Mouse (Mus musculus) forebrain, postnatal 0 days (tissue): ENCODE measurements around the gene B4gat1. TPM values are rescaled to one million over a fixed set of nuclear protein-coding genes. Genes with fewer than 3 reads are reported as not detected.

Experiments used
- ATAC-seq: fragments of 200-750 bp; cut with Nextera tagmentation; 2 replicates; pipeline ENCODE4 v1.8.0; 2017; ENCODE audit warnings: mild to moderate bottlenecking, moderate library complexity
- DNase-seq: peaks from one replicate; pipeline ENCODE4 v3.0.0-alpha.2; 2015
- H3K27ac ChIP-seq: fragments of 300-500 bp; sonication (generic); 2 replicates; pipeline ENCODE4 v1.5.1; 2014; ENCODE audit warnings: low read depth, mild to moderate bottlenecking, antibody characterized with exemption, low read length, moderate library complexity, mixed read lengths
- H3K27me3 ChIP-seq: fragments of 300-500 bp; sonication (generic); 2 replicates; pipeline ENCODE4 v1.6.1; 2014; ENCODE audit warnings: mild to moderate bottlenecking, low read length, mixed read lengths; ENCODE audit not compliant: insufficient read depth
- H3K36me3 ChIP-seq: fragments of 300-500 bp; sonication (generic); 2 replicates; pipeline ENCODE4 v1.6.1; 2014; ENCODE audit warnings: mild to moderate bottlenecking, moderate library complexity; ENCODE audit not compliant: insufficient read depth
- H3K4me1 ChIP-seq: fragments of 300-500 bp; sonication (generic); 2 replicates; pipeline ENCODE4 v1.6.1; 2014; ENCODE audit warnings: antibody characterized with exemption; ENCODE audit not compliant: insufficient read depth
- H3K4me2 ChIP-seq: fragments of 300-500 bp; sonication (generic); 2 replicates; pipeline ENCODE4 v1.6.1; 2014; ENCODE audit warnings: low read depth, mild to moderate bottlenecking, moderate library complexity
- H3K4me3 ChIP-seq: fragments of 300-500 bp; sonication (generic); 2 replicates; pipeline ENCODE4 v1.5.1; 2014; ENCODE audit warnings: low read depth, low read length, mixed read lengths
- H3K9ac ChIP-seq: fragments of 300-500 bp; sonication (generic); 2 replicates; pipeline ENCODE4 v1.6.1; 2014; ENCODE audit warnings: mild to moderate bottlenecking
- H3K9me3 ChIP-seq: fragments of 300-500 bp; sonication (generic); 2 replicates; pipeline ENCODE4 v1.6.1; 2016; ENCODE audit warnings: low read length
- CTCF ChIP-seq: sonication (generic); IDR thresholded peaks from 2 replicates; pipeline ENCODE4 v1.5.1; 2016; ENCODE audit warnings: antibody characterized with exemption, control low read depth, low read depth
- WGBS: fragments of 180-500 bp; shearing (Covaris S2); extraction: QIAGEN DNeasy Blood & Tissue Kit; methylation state at CpG from one replicate; pipeline ENCODE4 v1.1.7; 2014; 5-methylcytosine and 5-hydroxymethylcytosine counted together
- polyA plus RNA-seq: library from polyadenylated mRNA; unstranded; fragments of >200 nt; fragmentation: Nextera tagmentation; extraction: Ambion mirVana; gene quantifications from 2 replicates; pipeline ENCODE4 v1.2.1, GENCODE M21; 2015
- total RNA-seq: library from RNA; depleted of rRNA; stranded (reverse); fragments of >200 nt; gene quantifications from 2 replicates; pipeline ENCODE4 v1.2.3, GENCODE M21; 2014

The B4gat1 gene
- total and polyA plus RNA-seq, 2 experiments from 2014 or later: 111 to 128 TPM

GRCm38 (mm10) chr19:5041588-5041987 lies 3.0 kb downstream of the B4gat1 start:
- TF ChIP-seq CTCF: no peak
- Histone ChIP-seq H3K9ac (peak overlapping the region; percentile 76), H3K27me3 (no peaks in the 10 kb centered on the region), H3K9me3 (no peaks in the 10 kb centered on the region), H3K4me3 (peak overlapping the region; percentile 81), H3K4me1 (0 out of 2 replicates have a peak, but pooled peaks cover 15% of the 10 kb centered on the region), H3K36me3 (peaks cover 27% of the 10 kb centered on the region; the same call in 1 of the 2 replicates), H3K4me2 (peak overlapping the region; percentile 93), H3K27ac (peak overlapping the region; percentile 55; the same call in 1 of the 2 replicates)
- DNase-seq (no peak), ATAC-seq (0 out of 2 replicates have a peak, but pooled peaks have one; percentile 0)
- 2% methylated on average over 16 of the region's 16 CpGs for WGBS

GRCm38 (mm10) chr19:5045531-5045930 lies 6.9 kb downstream of the B4gat1 start:
- H3K27ac ChIP-seq: no peak overlapping the region
- peaks cover 13% of the 10 kb centered on the region; the same call in 1 of the 2 replicates for H3K4me1 ChIP-seq
- no peak overlapping the region for H3K4me2 ChIP-seq
- H3K9me3 ChIP-seq: no peaks in the 10 kb centered on the region
- 72% methylated on average over 4 of the region's 4 CpGs for WGBS
- ATAC-seq: no peak
- H3K9ac ChIP-seq: no peak overlapping the region
- no peak for DNase-seq
- TF ChIP-seq CTCF: no peak
- no peak overlapping the region for H3K4me3 ChIP-seq
- H3K27me3 ChIP-seq: no peaks in the 10 kb centered on the region
- peaks cover 52% of the 10 kb centered on the region for H3K36me3 ChIP-seq

DNA sequence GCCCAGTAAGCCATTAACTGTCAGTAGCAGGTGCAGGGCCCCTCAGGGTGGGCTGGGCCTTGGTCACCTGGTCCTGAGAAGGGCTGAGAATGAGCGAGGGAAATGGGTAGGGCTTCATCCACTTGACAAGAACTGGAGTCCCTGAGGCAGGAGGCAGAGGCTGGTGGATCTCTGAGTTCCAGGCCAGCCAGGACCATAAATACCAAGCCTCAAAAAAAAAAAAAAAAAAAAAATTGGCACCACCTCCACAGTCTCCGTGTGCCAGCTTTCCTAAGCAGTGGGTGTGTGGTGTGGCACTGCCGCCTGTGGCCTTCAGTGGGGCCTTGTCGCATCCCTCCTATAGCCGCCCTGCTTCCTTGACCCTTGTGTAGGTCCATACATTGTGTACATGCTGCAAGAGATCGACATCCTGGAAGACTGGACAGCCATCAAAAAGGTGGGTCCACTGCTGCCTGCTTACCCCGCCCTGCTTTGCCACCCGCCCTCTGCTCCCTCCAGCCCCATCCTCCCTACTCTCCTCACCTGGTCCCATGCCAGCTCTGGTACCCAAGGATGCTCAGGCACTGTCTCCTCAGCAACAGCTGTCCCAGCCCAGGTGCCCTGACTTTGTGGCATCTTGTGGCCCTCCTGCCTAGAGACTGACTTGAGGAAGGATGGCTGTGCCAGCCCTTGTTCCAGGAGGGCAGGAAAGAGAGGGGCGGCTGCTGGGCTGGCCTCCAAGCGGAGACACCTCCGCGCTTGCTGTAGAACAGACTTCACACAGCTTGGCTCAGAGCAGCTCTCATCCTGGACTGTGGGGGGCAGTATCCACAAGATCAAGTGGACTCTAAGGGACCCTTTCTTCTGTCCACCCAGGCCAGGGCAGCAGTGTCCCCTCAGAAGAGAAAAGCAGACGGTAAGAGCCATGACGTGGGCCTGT lies 9.8 kb downstream of the B4gat1 start:
- Histone ChIP-seq H3K4me3 (no peak overlapping the region), H3K36me3 (peaks cover 45% of the 10 kb centered on the region), H3K4me1 (peaks cover 7% of the 10 kb centered on the region; the same call in 1 of the 2 replicates), H3K27ac (no peak overlapping the region), H3K27me3 (no peaks in the 10 kb centered on the region), H3K9ac (no peak overlapping the region), H3K4me2 (no peak overlapping the region), H3K9me3 (no peaks in the 10 kb centered on the region)
- peak; percentile 10; the same call in 1 of the 2 replicates for TF ChIP-seq CTCF
- ATAC-seq (no peak), DNase-seq (no peak)
- 81% methylated on average over 14 of the region's 14 CpGs for WGBS

- H3K36me3 ChIP-seq: peaks cover 39% of the 10 kb centered on the region
- 80% methylated on average over 6 of the region's 6 CpGs for WGBS
Observed at GRCm38 (mm10) chr19:5049325-5049724, 10.7 kb downstream of the B4gat1 start.

GRCm38 (mm10) chr19:5050047-5050905 lies 11.7 kb downstream of the B4gat1 start, which contains the start of gene Rin1:
TSS of gene Rin1 (plus strand) at chr19:5050481.
- Histone ChIP-seq H3K4me1 (peaks cover 7% of the 10 kb centered on the region; the same call in 1 of the 2 replicates), H3K27me3 (no peaks in the 10 kb centered on the region), H3K4me3 (no peak within 1 kb of the TSS), H3K9me3 (no peaks in the 10 kb centered on the region), H3K36me3 (peaks cover 39% of the 10 kb centered on the region), H3K9ac (no peak within 1 kb of the TSS), H3K4me2 (peak within 1 kb of the TSS; percentile 15; the same call in 1 of the 2 replicates), H3K27ac (peak within 1 kb of the TSS; percentile 47)
- peak; percentile 62 for TF ChIP-seq CTCF
- ATAC-seq: peak; percentile 93
- DNase-seq: peak; percentile 82
- WGBS: 18% methylated on average over 13 of the region's 14 CpGs

More at GRCm38 (mm10) chr19:5049325-5049724, 10.7 kb downstream of the B4gat1 start:
- no peak overlapping the region for H3K4me3 ChIP-seq
- H3K9me3 ChIP-seq: no peaks in the 10 kb centered on the region
- peak overlapping the region; percentile 47; the same call in 1 of the 2 replicates for H3K27ac ChIP-seq
- peaks cover 7% of the 10 kb centered on the region; the same call in 1 of the 2 replicates for H3K4me1 ChIP-seq
- ATAC-seq (no peak), DNase-seq (no peak)
- H3K9ac ChIP-seq: no peak overlapping the region
- H3K27me3 ChIP-seq: no peaks in the 10 kb centered on the region
- no peak overlapping the region for H3K4me2 ChIP-seq
- no peak for TF ChIP-seq CTCF

DNA sequence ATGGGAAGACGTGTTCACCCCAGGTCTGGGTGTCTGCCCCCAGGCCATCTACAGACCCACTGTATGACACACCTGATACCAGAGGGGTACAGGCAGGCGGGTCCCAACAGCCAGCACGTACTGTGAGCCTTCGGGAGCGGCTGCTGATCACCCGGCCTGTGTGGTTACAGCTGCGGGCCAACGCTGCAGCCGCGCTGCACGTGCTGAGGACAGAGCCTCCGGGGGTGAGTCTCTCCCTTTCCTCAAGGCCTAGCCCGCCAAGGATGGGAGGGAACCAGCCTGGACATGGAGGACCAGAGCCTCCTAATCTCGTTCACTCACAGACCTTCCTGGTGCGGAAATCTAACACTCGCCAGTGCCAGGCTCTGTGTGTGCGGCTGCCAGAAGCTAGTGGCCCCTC lies 12.4 kb downstream of the B4gat1 start:
- Histone ChIP-seq H3K4me3 (no peak overlapping the region), H3K36me3 (peaks cover 34% of the 10 kb centered on the region), H3K9ac (no peak overlapping the region), H3K27me3 (no peaks in the 10 kb centered on the region), H3K4me2 (0 out of 2 replicates have a peak overlapping the region, but pooled peaks have one; percentile 1), H3K9me3 (no peaks in the 10 kb centered on the region), H3K27ac (no peak overlapping the region), H3K4me1 (peaks cover 7% of the 10 kb centered on the region; the same call in 1 of the 2 replicates)
- no peak for DNase-seq
- ATAC-seq: no peak
- TF ChIP-seq CTCF: no peak
- WGBS: 14% methylated on average over 17 of the region's 17 CpGs
